Mouse (Mus musculus) limb, embryonic 11.5 days (tissue): ENCODE measurements around the gene Gm13103. TPM values are rescaled to one million over a fixed set of nuclear protein-coding genes. Genes with fewer than 3 reads are reported as not detected.
"Not testable (repeated sequence)": the region's sequence is repeated elsewhere in the genome, so short reads cannot be mapped to it uniquely, and the experiment has no call there.

Source experiments
- ATAC-seq: fragments of 200-750 bp; cut with Nextera tagmentation; 2 replicates; pipeline ENCODE4 v1.8.0; 2017; ENCODE audit warnings: low read depth; ENCODE audit not compliant: insufficient number of reproducible peaks, low FRiP score, low TSS enrichment
- DNase-seq: peaks from one replicate; pipeline ENCODE4 v3.0.0-alpha.2; 2015; ENCODE audit warnings: low spot score
- H3K27ac ChIP-seq: fragments of 300-500 bp; sonication (generic); replicated peaks from 2 replicates; pipeline ENCODE4 v1.5.1; 2014; ENCODE audit warnings: low read depth, mild to moderate bottlenecking, low read length
- H3K27me3 ChIP-seq: fragments of 300-500 bp; sonication (generic); 2 replicates; pipeline ENCODE4 v1.6.1; 2014; ENCODE audit warnings: mild to moderate bottlenecking, low read length, mixed read lengths; ENCODE audit not compliant: control insufficient read depth, insufficient read depth
- H3K36me3 ChIP-seq: fragments of 300-500 bp; sonication (generic); 2 replicates; pipeline ENCODE4 v1.6.1; 2014; ENCODE audit warnings: mild to moderate bottlenecking, low read length, moderate library complexity, mixed read lengths; ENCODE audit not compliant: control insufficient read depth, insufficient read depth
- H3K4me1 ChIP-seq: fragments of 300-500 bp; sonication (generic); 2 replicates; pipeline ENCODE4 v1.6.1; 2014; ENCODE audit warnings: low read length, mixed read lengths; ENCODE audit not compliant: control insufficient read depth, insufficient read depth
- H3K4me2 ChIP-seq: fragments of 300-500 bp; sonication (generic); 2 replicates; pipeline ENCODE4 v1.6.1; 2014; ENCODE audit warnings: low read depth, mild to moderate bottlenecking, moderate library complexity; ENCODE audit not compliant: severe bottlenecking
- H3K4me3 ChIP-seq: fragments of 300-500 bp; sonication (generic); 2 replicates; pipeline ENCODE4 v1.5.1; 2014; ENCODE audit warnings: low read depth, low read length
- H3K9ac ChIP-seq: fragments of 300-500 bp; sonication (generic); 2 replicates; pipeline ENCODE4 v1.6.1; 2014; ENCODE audit warnings: mild to moderate bottlenecking, low read length
- H3K9me3 ChIP-seq: fragments of 300-500 bp; sonication (generic); 2 replicates; pipeline ENCODE4 v1.6.1; 2016; ENCODE audit warnings: low read length; ENCODE audit not compliant: control insufficient read depth
- WGBS: fragments of 180-500 bp; shearing (Covaris S2); extraction: QIAGEN DNeasy Blood & Tissue Kit; methylation state at CpG from one replicate; pipeline ENCODE4 v1.1.7; 2014; 5-methylcytosine and 5-hydroxymethylcytosine counted together
- polyA plus RNA-seq: library from polyadenylated mRNA; unstranded; fragments of >200 nt; fragmentation: Nextera tagmentation; extraction: Ambion mirVana; gene quantifications from 2 replicates; pipeline ENCODE4 v1.2.1, GENCODE M21; 2014

The Gm13103 gene
- not detected in 2 replicates for polyA plus RNA-seq

GRCm38 (mm10) chr4:143846197-143846596, at the start of gene Gm13103:
Gene Gm13103, plus strand, starts transcription at chr4:143846497.
- not testable (repeated sequence) for ATAC-seq, DNase-seq, H3K9me3 ChIP-seq, H3K4me3 ChIP-seq, H3K27me3 ChIP-seq, H3K4me2 ChIP-seq, H3K9ac ChIP-seq, H3K27ac ChIP-seq, H3K36me3 ChIP-seq, H3K4me1 ChIP-seq

GRCm38 (mm10) chr4:143815993-143816392, 30.3 kb upstream of the Gm13103 start, which contains the start of gene Gm13084:
Gene Gm13084, minus strand, starts transcription at chr4:143816093.
- Histone ChIP-seq H3K27ac (no peak within 1 kb of the TSS), H3K36me3 (no peaks in the 10 kb centered on the region), H3K27me3 (no peaks in the 10 kb centered on the region), H3K9ac (no peak within 1 kb of the TSS), H3K4me1 (no peaks in the 10 kb centered on the region), H3K9me3 (no peaks in the 10 kb centered on the region), H3K4me3 (no peak within 1 kb of the TSS), H3K4me2 (no peak within 1 kb of the TSS)
- DNase-seq (no peak), ATAC-seq (no peak)
- 91% methylated on average over 2 of the region's 2 CpGs for WGBS

DNA sequence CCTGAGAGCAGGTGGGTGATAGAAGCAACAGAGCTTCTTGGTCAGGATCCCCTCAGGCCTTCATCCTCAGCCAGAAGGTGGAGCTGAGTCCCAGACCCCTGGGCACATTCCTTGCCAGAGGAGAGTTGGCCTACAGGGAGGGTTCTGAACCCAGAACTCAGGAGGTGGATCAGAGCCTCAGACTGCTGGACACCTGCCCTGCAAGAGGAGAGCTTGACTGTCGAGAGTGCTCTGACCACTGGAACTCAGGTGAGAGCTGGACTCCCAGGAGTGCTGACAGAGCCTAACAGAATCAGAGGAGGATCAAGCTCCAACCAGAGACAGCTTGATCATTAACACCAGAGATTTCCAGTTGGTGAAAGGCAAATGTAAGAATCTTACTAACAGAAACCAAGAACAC, 36.1 kb downstream of the Gm13103 start:
- WGBS: 96% methylated on average over 1 of the region's 1 CpGs
- H3K4me2 ChIP-seq: not testable (repeated sequence)

DNA sequence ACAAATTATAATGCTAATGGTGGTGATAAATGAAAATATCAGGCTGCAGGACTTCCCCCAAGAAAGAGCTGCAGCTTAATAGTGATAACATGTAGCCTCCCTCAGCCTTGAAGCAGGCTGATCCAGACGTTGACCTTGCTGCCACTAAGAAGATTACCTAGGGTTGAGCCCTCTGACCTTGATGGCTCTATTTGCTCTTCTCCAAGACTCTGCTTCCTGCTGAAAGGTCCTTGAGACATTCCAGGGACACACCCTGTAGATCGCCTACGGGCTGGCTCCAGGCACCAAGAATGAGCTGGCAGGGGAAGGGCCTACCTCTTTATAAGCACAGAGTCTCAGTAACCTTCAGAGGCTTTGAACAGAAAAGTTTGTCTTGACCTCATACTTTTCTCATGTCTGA, 48.1 kb downstream of the Gm13103 start:
- DNase-seq, H3K27me3 ChIP-seq, H3K4me2 ChIP-seq, H3K9ac ChIP-seq, H3K4me3 ChIP-seq, H3K4me1 ChIP-seq, H3K9me3 ChIP-seq, ATAC-seq, H3K27ac ChIP-seq, H3K36me3 ChIP-seq: not testable (repeated sequence)
- 74% methylated on average over 3 of the region's 3 CpGs for WGBS

More for the DNA sequence above, 36.1 kb downstream of the Gm13103 start:
- H3K9ac ChIP-seq, H3K27ac ChIP-seq, H3K36me3 ChIP-seq, ATAC-seq, H3K9me3 ChIP-seq, H3K4me1 ChIP-seq, H3K27me3 ChIP-seq, H3K4me3 ChIP-seq, DNase-seq: not testable (repeated sequence)

- DNase-seq, ATAC-seq, H3K36me3 ChIP-seq, H3K27me3 ChIP-seq, H3K4me1 ChIP-seq, H3K4me2 ChIP-seq, H3K9me3 ChIP-seq, H3K9ac ChIP-seq, H3K4me3 ChIP-seq, H3K27ac ChIP-seq: not testable (repeated sequence)
- WGBS: 90% methylated on average over 1 of the region's 1 CpGs
Measured at GRCm38 (mm10) chr4:143900280-143900679, 54.0 kb downstream of the Gm13103 start, which contains the start of gene Pramef6. Gene Pramef6, minus strand, starts transcription at chr4:143900380.

Other genes with a start within 250 kb of the Gm13103 start
- not detected in 2 replicates for gene Gm13083, start 231.5 kb upstream of the Gm13103 start, polyA plus RNA-seq
- gene Gm13088, start 189.3 kb upstream of the Gm13103 start, polyA plus RNA-seq: not detected in 2 replicates
- gene Gm13089, start 143.8 kb upstream of the Gm13103 start, polyA plus RNA-seq: not detected in 2 replicates
- gene Gm13078, start 127.0 kb upstream of the Gm13103 start, polyA plus RNA-seq: not detected in 2 replicates
- gene Gm13023, start 57.1 kb upstream of the Gm13103 start, polyA plus RNA-seq: not detected in 2 replicates
- gene Gm13084, start 30.4 kb upstream of the Gm13103 start, polyA plus RNA-seq: not detected in 2 replicates
- not detected in 2 replicates for gene Pramef6, start 53.9 kb downstream of the Gm13103 start, polyA plus RNA-seq
- not detected in 2 replicates for gene Pramef25, start 104.5 kb downstream of the Gm13103 start, polyA plus RNA-seq
- gene Gm13101, start 120.5 kb downstream of the Gm13103 start, polyA plus RNA-seq: not detected in 2 replicates
- not detected in 2 replicates for gene Pramef17, start 147.9 kb downstream of the Gm13103 start, polyA plus RNA-seq
- gene Pramel4, start 212.6 kb downstream of the Gm13103 start, polyA plus RNA-seq: not detected in 2 replicates